Mouse (Mus musculus): ENCODE measurements around the gene Eif4enif1. TPM values are rescaled to one million over a fixed set of nuclear protein-coding genes. Genes with fewer than 3 reads are reported as not detected.

Eif4enif1 gene
- total and polyA plus RNA-seq, 3 experiments: 42.8 to 235 (median 103) TPM

DNA sequence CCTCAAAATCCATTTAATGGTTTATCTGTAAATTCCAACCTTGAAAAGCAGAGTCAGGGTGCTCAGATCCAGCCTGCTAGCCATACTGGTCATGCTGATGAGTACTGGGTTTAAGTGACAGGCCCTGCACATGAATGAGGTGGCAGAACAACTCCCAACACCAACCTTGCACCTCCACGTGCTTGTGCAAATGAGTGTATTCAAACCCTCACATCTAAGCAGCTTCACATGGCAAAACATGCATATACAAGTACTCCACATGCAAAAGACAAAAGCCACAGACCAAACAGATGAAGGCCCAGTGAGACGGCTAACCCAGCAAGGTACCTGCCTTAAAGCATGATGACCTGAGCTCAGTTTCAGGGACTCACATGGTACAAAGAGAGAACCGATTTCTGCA lies 83.7 kb downstream of the Eif4enif1 start:
- Histone ChIP-seq H3K27ac (ENCODE audit: control insufficient read depth, low read depth, low read length) (no peak overlapping the region), H3K4me1 (ENCODE audit: control insufficient read depth in 1 of 2, insufficient read depth in 2 of 2, low read length in 2 of 2) (peaks cover 3 to 14% of the 10 kb centered on the region in 2 experiments; a peak in 3 of 4 replicates), H3K79me2 (ENCODE audit: control insufficient read depth, insufficient read depth, low read length, poor library complexity) (peaks cover 21% of the 10 kb centered on the region), H3K9me3 (replicated peaks; ENCODE audit: insufficient read depth, low read length) (no peaks in the 10 kb centered on the region), H3K4me3 (ENCODE audit: control insufficient read depth in 1 of 2, insufficient read depth in 1 of 2, low read depth in 2 of 2, low read length in 2 of 2) (no peak overlapping the region), H3K9ac (ENCODE audit: control insufficient read depth, low read depth, low read length, poor library complexity, severe bottlenecking) (no peak overlapping the region), H3K27me3 (ENCODE audit: control insufficient read depth in 1 of 2, insufficient read depth in 2 of 2, low read length in 2 of 2) (no peaks in the 10 kb centered on the region), H3K36me3 (ENCODE audit: control insufficient read depth in 1 of 2, insufficient read depth in 2 of 2, low read length in 2 of 2) (peaks cover 0 to 6% of the 10 kb centered on the region in 2 experiments; a peak in 2 of 4 replicates)
- no peak for DNase-seq (ENCODE audit: low read depth, low spot score)
- TF ChIP-seq ZKSCAN1 (IDR thresholded peaks at IDR 0.05; ENCODE audit: low read depth, low read length) (no peak), EP300 (IDR thresholded peaks at IDR 0.05; ENCODE audit: low read depth in 1 of 2, low read length in 2 of 2) (no peak), MAFK (IDR thresholded peaks at IDR 0.05; ENCODE audit: borderline replicate concordance, low read depth, low read length) (no peak), MAX (IDR thresholded peaks at IDR 0.05; ENCODE audit: low read length) (no peak), ZMIZ1 (IDR thresholded peaks at IDR 0.05; ENCODE audit: low read depth, low read length) (no peak), RCOR1 (IDR thresholded peaks at IDR 0.05; ENCODE audit: low read depth, low read length) (no peak), E2F4 (IDR thresholded peaks at IDR 0.05; ENCODE audit: borderline replicate concordance, low read depth, low read length) (no peak), MYB (IDR thresholded peaks at IDR 0.05; ENCODE audit: low read depth, low read length) (no peak), BHLHE40 (IDR thresholded peaks at IDR 0.05; ENCODE audit: borderline replicate concordance, low read depth, low read length) (no peak), TCF12 (IDR thresholded peaks at IDR 0.05; ENCODE audit: low read depth, low read length) (no peak), CHD1 (IDR thresholded peaks at IDR 0.05; ENCODE audit: low read depth, low read length) (no peak), MEF2A (IDR thresholded peaks at IDR 0.05; ENCODE audit: extremely low read depth, insufficient replicate concordance, low read depth, low read length, poor library complexity, severe bottlenecking) (no peak), NRF1 (IDR thresholded peaks at IDR 0.05; ENCODE audit: insufficient read depth, low read depth, low read length, poor library complexity, severe bottlenecking) (no peak), USF2 (IDR thresholded peaks at IDR 0.05; ENCODE audit: borderline replicate concordance in 1 of 2, insufficient read depth in 1 of 2, low read depth in 1 of 2, low read length in 2 of 2) (no peak), HCFC1 (IDR thresholded peaks at IDR 0.05; ENCODE audit: low read depth, low read length) (no peak), ZC3H11A (IDR thresholded peaks at IDR 0.05; ENCODE audit: low read depth, low read length) (no peak), POLR2AphosphoS2 (IDR thresholded peaks at IDR 0.05; ENCODE audit: low read length) (no peak), KAT2A (conservative IDR thresholded peaks at IDR 0.05; ENCODE audit: low read depth, low read length) (no peak), JUND (IDR thresholded peaks at IDR 0.05; ENCODE audit: low read depth, low read length) (no peak)

DNA sequence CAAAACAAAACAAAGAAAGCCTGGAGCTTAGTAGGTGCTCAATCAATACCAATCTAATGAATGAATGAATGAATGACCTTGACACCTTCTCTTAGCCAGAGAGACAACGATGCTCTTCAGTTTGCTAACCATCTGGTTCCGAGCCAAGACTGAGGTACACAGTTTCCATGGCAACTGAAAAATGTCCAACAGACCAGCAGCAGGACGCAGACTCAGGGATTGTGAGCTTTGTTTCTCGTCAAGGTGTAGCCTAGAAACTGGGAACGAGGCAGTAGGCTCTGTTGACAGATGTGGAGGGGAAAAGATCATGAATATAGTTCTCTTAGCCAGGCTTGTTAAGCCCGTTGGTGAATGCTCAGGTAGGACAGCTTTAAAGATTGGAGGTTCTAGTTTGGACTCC lies 84.9 kb downstream of the Eif4enif1 start:
- H3K4me1 ChIP-seq (ENCODE audit: control insufficient read depth in 1 of 2, insufficient read depth in 2 of 2, low read length in 2 of 2): peaks cover 3 to 14% of the 10 kb centered on the region in 2 experiments; a peak in 3 of 4 replicates
- TF ChIP-seq SIN3A (IDR thresholded peaks at IDR 0.05; ENCODE audit: low read length): 0 out of 2 replicates have a peak, but pooled peaks have one; percentile 26
- TF ChIP-seq BHLHE40 (IDR thresholded peaks at IDR 0.05; ENCODE audit: borderline replicate concordance, low read depth, low read length): no peak
- no peak for TF ChIP-seq JUND (IDR thresholded peaks at IDR 0.05; ENCODE audit: low read depth, low read length)
- TF ChIP-seq SMC3 (IDR thresholded peaks at IDR 0.05; ENCODE audit: low read depth, low read length): no peak
- TF ChIP-seq HCFC1 (IDR thresholded peaks at IDR 0.05; ENCODE audit: low read depth, low read length): no peak
- H3K4me3 ChIP-seq (ENCODE audit: control insufficient read depth in 1 of 2, insufficient read depth in 1 of 2, low read depth in 2 of 2, low read length in 2 of 2): no peak overlapping the region
- no peaks in the 10 kb centered on the region for H3K27me3 ChIP-seq (ENCODE audit: control insufficient read depth in 1 of 2, insufficient read depth in 2 of 2, low read length in 2 of 2)
- H3K9ac ChIP-seq (ENCODE audit: control insufficient read depth, low read depth, low read length, poor library complexity, severe bottlenecking): no peak overlapping the region
- no peak overlapping the region for H3K27ac ChIP-seq (ENCODE audit: control insufficient read depth, low read depth, low read length)
- H3K9me3 ChIP-seq (replicated peaks; ENCODE audit: insufficient read depth, low read length): no peaks in the 10 kb centered on the region
- no peak for DNase-seq (ENCODE audit: low read depth, low spot score)
- peaks cover 0 to 6% of the 10 kb centered on the region in 2 experiments; a peak in 2 of 4 replicates for H3K36me3 ChIP-seq (ENCODE audit: control insufficient read depth in 1 of 2, insufficient read depth in 2 of 2, low read length in 2 of 2)
- H3K79me2 ChIP-seq (ENCODE audit: control insufficient read depth, insufficient read depth, low read length, poor library complexity): peaks cover 32% of the 10 kb centered on the region
